Mouse (Mus musculus) MEL (cell line): ENCODE measurements at regions not wholly inside any gene's neighbourhood (a gene's known extent, or its start where the extent isn't known, plus 50 kb on each side); places are given as distances from the start of the nearest gene placed in this dataset.

Source experiments
- DNase-seq: peaks from one replicate; pipeline ENCODE4 v3.0.0; 2011; ENCODE audit warnings: low read depth, low spot score
- H3K27ac ChIP-seq: 2 replicates; pipeline ENCODE4 v1.5.1; 2012; ENCODE audit warnings: low read depth, mild to moderate bottlenecking, control low read depth, low read length, moderate library complexity; ENCODE audit not compliant: control insufficient read depth
- H3K27me3 ChIP-seq, 2 experiments: fragments of 150-350 bp in 1 of 2; sonication (generic) in 1 of 2; 2 replicates each; pipeline ENCODE4 v1.6.1; 2012; ENCODE audit warnings: low read length in 2 of 2, mild to moderate bottlenecking in 2 of 2, improper control_type of control experiment in 1 of 2, moderate library complexity in 1 of 2; ENCODE audit not compliant: insufficient read depth in 2 of 2, control insufficient read depth in 1 of 2
- H3K36me3 ChIP-seq, 2 experiments: 2 replicates each; pipeline ENCODE4 v1.6.1; 2012 to 2014; ENCODE audit warnings: low read length in 2 of 2, improper control_type of control experiment in 1 of 2, inconsistent platforms in 1 of 2, mild to moderate bottlenecking in 1 of 2; ENCODE audit not compliant: insufficient read depth in 2 of 2, control insufficient read depth in 1 of 2
- H3K4me1 ChIP-seq, 2 experiments: fragments of 150-350 bp in 1 of 2; sonication (generic) in 1 of 2; 2 replicates each; pipeline ENCODE4 v1.6.1; 2012; ENCODE audit warnings: low read length in 2 of 2, improper control_type of control experiment in 1 of 2, mild to moderate bottlenecking in 1 of 2; ENCODE audit not compliant: insufficient read depth in 2 of 2, control insufficient read depth in 1 of 2
- H3K4me3 ChIP-seq, 2 experiments: fragments of 150-350 bp in 1 of 2; sonication (generic) in 1 of 2; 2 replicates each; pipeline ENCODE4 v1.5.1; 2012; ENCODE audit warnings: low read depth in 2 of 2, low read length in 2 of 2, mild to moderate bottlenecking in 2 of 2, moderate library complexity in 2 of 2, control low read depth in 1 of 2, improper control_type of control experiment in 1 of 2; ENCODE audit not compliant: control insufficient read depth in 1 of 2, insufficient read depth in 1 of 2
- H3K79me2 ChIP-seq: 2 replicates; pipeline ENCODE4 v1.6.1; 2012; ENCODE audit warnings: mild to moderate bottlenecking, low read length, moderate library complexity; ENCODE audit not compliant: control insufficient read depth, poor library complexity, insufficient read depth
- H3K9ac ChIP-seq: 2 replicates; pipeline ENCODE4 v1.6.1; 2012; ENCODE audit warnings: low read depth, mild to moderate bottlenecking, control low read depth, low read length, moderate library complexity; ENCODE audit not compliant: control insufficient read depth, poor library complexity, severe bottlenecking
- H3K9me3 ChIP-seq: fragments of 150-350 bp; sonication (generic); replicated peaks from 2 replicates; pipeline ENCODE4 v1.6.1; 2012; ENCODE audit warnings: mild to moderate bottlenecking, low read length, improper control_type of control experiment, moderate library complexity; ENCODE audit not compliant: insufficient read depth
- GATA1 ChIP-seq: IDR thresholded peaks from 2 replicates; pipeline ENCODE4 v1.6.1; 2011; ENCODE audit warnings: low read depth, low read length, improper control_type of control experiment

- Histone ChIP-seq H3K4me1 (no peaks in the 10 kb centered on the region), H3K27ac (no peak overlapping the region), H3K9me3 (no peaks in the 10 kb centered on the region), H3K27me3 (no peaks in the 10 kb centered on the region), H3K9ac (no peak overlapping the region), H3K36me3 (no peaks in the 10 kb centered on the region), H3K4me3 (no peak overlapping the region), H3K79me2 (no peaks in the 10 kb centered on the region)
- DNase-seq, result no peak
- no peak for TF ChIP-seq GATA1
Measured at GRCm38 (mm10) chr8:101913665-101914064, 871.8 kb downstream of the Cdh11 start.
